Mouse (Mus musculus) midbrain, embryonic 10.5 days (tissue): ENCODE results near the gene Tex13c1. TPM values are rescaled to one million over a fixed set of nuclear protein-coding genes. Genes with fewer than 3 reads are reported as not detected.

Source experiments
- DNase-seq: peaks from one replicate; pipeline ENCODE4 v3.0.0-alpha.2; 2017; ENCODE audit warnings: low spot score
- H3K27ac ChIP-seq: fragments of 300-500 bp; sonication (generic); replicated peaks from 2 replicates; pipeline ENCODE4 v1.5.1; 2016; ENCODE audit warnings: mild to moderate bottlenecking
- H3K27me3 ChIP-seq: fragments of 300-500 bp; sonication (generic); 2 replicates; pipeline ENCODE4 v1.6.1; 2016; ENCODE audit warnings: low read depth, mild to moderate bottlenecking; ENCODE audit not compliant: poor library complexity, severe bottlenecking
- H3K36me3 ChIP-seq: fragments of 300-500 bp; sonication (generic); 2 replicates; pipeline ENCODE4 v1.6.1; 2016; ENCODE audit warnings: mild to moderate bottlenecking, moderate library complexity
- H3K4me1 ChIP-seq: fragments of 300-500 bp; sonication (generic); 2 replicates; pipeline ENCODE4 v1.6.1; 2016
- H3K4me3 ChIP-seq: fragments of 300-500 bp; sonication (generic); 2 replicates; pipeline ENCODE4 v1.5.1; 2016; ENCODE audit warnings: mild to moderate bottlenecking, moderate library complexity
- H3K9me3 ChIP-seq: fragments of 300-500 bp; sonication (generic); replicated peaks from 2 replicates; pipeline ENCODE4 v1.6.1; 2016; ENCODE audit warnings: mild to moderate bottlenecking
- WGBS: fragments of 180-500 bp; shearing (Covaris S2); methylation state at CpG from one replicate; pipeline ENCODE4 v1.1.7; 2016; 5-methylcytosine and 5-hydroxymethylcytosine counted together
- polyA plus RNA-seq: library from polyadenylated mRNA; unstranded; fragments of >200 nt; fragmentation: Nextera tagmentation; extraction: Ambion mirVana; gene quantifications from 2 replicates; pipeline ENCODE4 v1.2.1, GENCODE M21; 2016

The Tex13c1 gene
- polyA plus RNA-seq, result not detected in 2 replicates

GRCm38 (mm10) chrX:43590860-43591259 lies at the start of gene Tex13c1:
Tex13c1 (plus strand) TSS chrX:43591160.
- WGBS, result 82% methylated on average over 3 of the region's 3 CpGs
- no peak for DNase-seq

More at GRCm38 (mm10) chrX:43590860-43591259, at the start of gene Tex13c1:
- H3K4me1 ChIP-seq, result no peaks in the 10 kb centered on the region
- no peak within 1 kb of the TSS for H3K27ac ChIP-seq
- no peaks in the 10 kb centered on the region for H3K9me3 ChIP-seq
- no peaks in the 10 kb centered on the region for H3K36me3 ChIP-seq
- no peak within 1 kb of the TSS for H3K4me3 ChIP-seq
- no peaks in the 10 kb centered on the region for H3K27me3 ChIP-seq

Other genes with a start within 250 kb of the Tex13c1 start
- gene Tenm1, start 162.0 kb upstream of the Tex13c1 start, polyA plus RNA-seq, result 0.64 and 1.8 TPM in 2 replicates